Mouse (Mus musculus) G1E (cell line): ENCODE data around the gene Tex38. TPM values are rescaled to one million over a fixed set of nuclear protein-coding genes. Genes with fewer than 3 reads are reported as not detected.

Source experiments
- ATAC-seq: 2 replicates; pipeline ENCODE4 v1.8.0; 2016; ENCODE audit warnings: mild to moderate bottlenecking; ENCODE audit not compliant: insufficient number of reproducible peaks, poor library complexity, low FRiP score, severe bottlenecking; ENCODE audit errors: extremely low read depth
- DNase-seq: peaks from one replicate; pipeline ENCODE4 v3.0.0; 2012; ENCODE audit warnings: low spot score
- H3K27me3 ChIP-seq: 2 replicates; pipeline ENCODE4 v1.6.1; 2012; ENCODE audit warnings: mild to moderate bottlenecking, low read length, inconsistent platforms; ENCODE audit not compliant: insufficient read depth
- H3K36me3 ChIP-seq: replicated peaks from 2 replicates; pipeline ENCODE3; 2012; ENCODE audit warnings: mild to moderate bottlenecking, inconsistent platforms
- H3K4me1 ChIP-seq: 2 replicates; pipeline ENCODE4 v1.6.1; 2012; ENCODE audit warnings: low read depth, low read length, inconsistent platforms, mixed read lengths; ENCODE audit not compliant: insufficient read depth
- H3K4me3 ChIP-seq: 2 replicates; pipeline ENCODE4 v1.5.1; 2012; ENCODE audit warnings: low read depth, mild to moderate bottlenecking, inconsistent platforms, low read length, moderate library complexity, mixed read lengths
- H3K9me3 ChIP-seq: replicated peaks from 2 replicates; pipeline ENCODE4 v1.6.1; 2012; ENCODE audit warnings: inconsistent platforms
- CTCF ChIP-seq: IDR thresholded peaks from 2 replicates; pipeline ENCODE4 v1.5.1; 2012; ENCODE audit warnings: low read depth, low read length, inconsistent platforms, mixed read lengths
- GATA1 ChIP-seq: IDR thresholded peaks from 2 replicates; pipeline ENCODE4 v1.6.1; 2012; ENCODE audit warnings: borderline replicate concordance, low read length, inconsistent platforms, mixed read lengths
- GATA2 ChIP-seq: IDR thresholded peaks from 2 replicates; pipeline ENCODE4 v1.6.1; 2012; ENCODE audit warnings: low read depth, low read length, inconsistent platforms, borderline replicate concordance
- POLR2AphosphoS5 ChIP-seq: IDR thresholded peaks from 2 replicates; pipeline ENCODE4 v1.6.1; 2012; ENCODE audit warnings: low read depth, low read length, inconsistent platforms; ENCODE audit not compliant: insufficient replicate concordance
- TAL1 ChIP-seq: conservative IDR thresholded peaks from 2 replicates; pipeline ENCODE4 v1.6.1; 2012; ENCODE audit warnings: low read depth, low read length, inconsistent platforms, mixed read lengths
- polyA plus RNA-seq: library from polyadenylated mRNA; stranded (reverse); fragments of >175 nt; gene quantifications from 2 replicates; pipeline ENCODE4 v1.2.3, GENCODE M21; 2012
- total RNA-seq, 2 experiments: library from RNA; stranded (forward) in 1 of 2; stranded (reverse) in 1 of 2; fragments of 200-1000 nt in 1 of 2; fragments of >200 nt in 1 of 2; fragmentation: Nextera tagmentation in 1 of 2; gene quantifications; 2 replicates each; pipeline ENCODE4 v1.2.3; 2014 to 2017

Gene Tex38
- total and polyA plus RNA-seq, 3 experiments: not detected

DNA sequence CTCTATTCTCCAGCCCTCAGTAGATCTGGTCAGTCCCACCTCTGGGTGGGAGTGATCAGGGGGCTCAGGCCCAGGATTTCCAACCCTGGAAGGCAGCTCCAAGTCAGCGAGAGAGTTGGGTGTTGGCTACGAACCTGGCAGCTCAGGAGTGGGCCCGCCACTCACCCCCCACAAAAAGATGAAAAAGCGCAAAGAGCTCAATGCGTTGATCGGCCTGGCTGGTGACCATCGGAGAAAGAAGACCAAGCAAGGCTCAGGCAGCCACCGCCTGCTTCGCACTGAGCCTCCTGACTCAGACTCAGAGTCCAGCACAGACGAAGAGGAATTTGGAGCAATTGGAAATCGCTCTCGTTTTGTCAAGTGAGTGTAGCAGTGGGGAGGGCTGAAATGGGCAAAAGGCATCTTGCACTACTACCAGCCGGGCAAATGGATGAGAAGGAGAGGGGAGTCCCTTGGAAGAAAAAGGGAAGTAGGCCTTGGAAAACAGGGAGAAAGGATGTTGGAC, 42.3 kb downstream of the Tex38 start:
- Histone ChIP-seq H3K4me3 (peak overlapping the region; percentile 90), H3K4me1 (peaks cover 57% of the 10 kb centered on the region), H3K36me3 (peaks cover 38% of the 10 kb centered on the region), H3K9me3 (no peaks in the 10 kb centered on the region), H3K27me3 (peaks cover 1% of the 10 kb centered on the region)
- TF ChIP-seq GATA2 (no peak), POLR2AphosphoS5 (no peak), CTCF (no peak), GATA1 (no peak), TAL1 (no peak)
- ATAC-seq (no peak), DNase-seq (no peak)

DNA sequence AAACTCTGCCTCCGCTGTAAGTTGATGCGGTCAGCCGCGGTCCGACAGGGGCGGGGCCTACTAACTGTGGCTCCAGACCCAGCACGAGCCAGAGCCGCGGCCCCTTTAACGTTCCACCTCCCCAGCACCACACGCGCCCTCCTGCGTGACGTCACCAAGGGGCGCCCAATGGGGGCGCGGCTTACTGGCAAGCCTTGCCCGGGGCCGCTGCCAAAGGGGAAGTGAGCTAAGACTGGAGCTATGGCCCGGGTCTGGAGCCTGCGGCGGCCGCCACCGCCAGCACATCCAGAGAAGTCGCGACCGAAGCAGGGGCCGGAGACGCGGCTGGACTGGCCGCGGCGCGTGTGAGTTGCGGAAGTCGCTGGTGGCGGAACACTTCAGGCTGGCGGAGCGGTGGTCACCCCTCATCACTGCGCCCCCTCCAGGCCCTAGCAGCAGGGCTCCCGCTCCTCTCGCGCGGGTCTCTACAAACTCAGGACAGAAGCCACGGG, 43.2 kb downstream of the Tex38 start, which contains the start of gene Efcab14:
TSS of gene Efcab14 (plus strand) at position 194 of the 491 bp plus-strand sequence.
- Histone ChIP-seq H3K9me3 (no peaks in the 10 kb centered on the region), H3K36me3 (peaks cover 30% of the 10 kb centered on the region), H3K4me1 (peaks cover 55% of the 10 kb centered on the region), H3K4me3 (peak within 1 kb of the TSS; percentile 90), H3K27me3 (peaks cover 5% of the 10 kb centered on the region)
- peak; percentile 97 for ATAC-seq
- peak; percentile 100 for DNase-seq
- TF ChIP-seq TAL1 (no peak), POLR2AphosphoS5 (no peak), GATA1 (no peak), CTCF (no peak), GATA2 (no peak)

DNA sequence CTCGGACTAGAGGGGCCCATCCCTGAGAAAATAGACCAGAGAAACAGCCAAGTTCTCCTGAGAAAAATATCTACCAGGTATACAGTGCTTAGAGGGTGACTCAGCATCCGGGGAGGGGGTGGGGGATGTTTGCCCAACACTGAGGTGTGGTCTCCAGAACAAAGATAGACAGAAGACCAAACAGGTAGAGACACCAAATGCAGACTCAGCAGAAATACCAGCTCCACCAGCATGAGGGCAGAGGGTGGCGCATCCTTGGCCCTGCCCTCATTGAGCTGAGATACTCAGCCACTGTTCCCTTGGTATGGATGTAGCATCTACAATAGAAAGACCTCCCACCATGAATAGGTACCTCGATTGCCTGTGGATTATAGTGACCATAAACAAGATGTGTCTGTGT, 46.0 kb downstream of the Tex38 start:
- Histone ChIP-seq H3K4me3 (no peak overlapping the region), H3K27me3 (peaks cover 7% of the 10 kb centered on the region), H3K36me3 (peaks cover 6% of the 10 kb centered on the region), H3K9me3 (no peaks in the 10 kb centered on the region), H3K4me1 (peaks cover 49% of the 10 kb centered on the region)
- ATAC-seq (no peak), DNase-seq (no peak)
- TF ChIP-seq GATA1: no peak
- no peak for TF ChIP-seq CTCF
- TF ChIP-seq GATA2: no peak
- TF ChIP-seq TAL1: no peak
- TF ChIP-seq POLR2AphosphoS5: no peak

DNA sequence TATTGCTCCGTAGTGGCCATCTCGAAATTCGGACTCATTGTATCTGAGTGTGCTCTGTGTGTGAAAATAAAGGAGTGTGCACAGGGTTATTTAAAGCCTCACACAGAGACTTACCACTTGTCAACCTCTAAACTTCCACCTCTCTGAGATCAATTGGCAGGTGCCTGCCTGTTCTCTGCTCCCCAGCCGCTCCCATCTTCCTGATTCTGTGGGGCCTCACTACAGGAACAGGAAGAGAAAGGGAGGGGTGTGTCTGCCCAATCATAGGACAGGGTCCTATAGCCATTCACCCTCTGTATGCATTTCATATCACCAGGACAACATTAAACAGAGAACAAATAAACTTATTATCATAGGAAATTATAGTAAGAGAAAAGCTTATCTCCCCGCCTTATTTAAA, 47.1 kb downstream of the Tex38 start:
- H3K9me3 ChIP-seq: no peaks in the 10 kb centered on the region
- H3K27me3 ChIP-seq: peaks cover 7% of the 10 kb centered on the region
- no peak; the same call in 1 of the 2 replicates for ATAC-seq
- no peak overlapping the region for H3K4me3 ChIP-seq
- H3K4me1 ChIP-seq: peaks cover 38% of the 10 kb centered on the region
- DNase-seq: no peak
- no peak for TF ChIP-seq POLR2AphosphoS5
- TF ChIP-seq CTCF: no peak
- TF ChIP-seq GATA2: no peak
- no peak for TF ChIP-seq GATA1
- no peak for TF ChIP-seq TAL1
- H3K36me3 ChIP-seq: no peaks in the 10 kb centered on the region

DNA sequence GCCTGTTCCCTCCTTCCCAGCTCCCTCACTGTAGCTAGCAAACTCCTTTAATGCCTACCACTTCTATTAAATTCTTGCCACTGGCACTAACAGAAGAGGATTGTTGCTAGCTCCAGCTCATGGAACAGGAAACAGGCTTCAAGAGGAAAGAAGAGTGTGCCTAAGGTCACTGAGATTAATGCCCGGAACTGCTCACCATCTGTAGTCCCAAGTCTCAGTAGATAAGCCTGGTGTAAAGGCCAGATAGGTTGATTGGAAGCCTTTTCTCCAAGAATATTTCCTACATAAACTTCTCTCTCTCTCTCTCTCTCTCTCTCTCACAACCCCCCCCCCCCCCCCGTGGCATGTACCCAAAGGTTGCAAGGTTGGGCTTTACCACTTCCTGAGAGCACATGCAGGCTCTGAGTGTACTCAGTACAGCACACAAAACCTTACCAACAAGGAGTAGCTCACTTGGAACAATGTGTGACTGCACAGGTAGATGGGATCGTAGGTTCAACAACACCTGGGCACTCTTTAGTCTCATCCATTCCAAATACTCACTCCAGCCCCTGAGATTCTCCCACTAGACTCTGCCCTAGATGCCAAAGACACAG, 48.5 kb downstream of the Tex38 start:
- no peak for TF ChIP-seq CTCF
- no peak for TF ChIP-seq GATA2
- TF ChIP-seq POLR2AphosphoS5: no peak
- no peak for TF ChIP-seq GATA1
- TF ChIP-seq TAL1: no peak
- Histone ChIP-seq H3K36me3 (no peaks in the 10 kb centered on the region), H3K9me3 (no peaks in the 10 kb centered on the region), H3K4me3 (no peak overlapping the region), H3K4me1 (peaks cover 32% of the 10 kb centered on the region), H3K27me3 (peaks cover 7% of the 10 kb centered on the region)
- no peak for DNase-seq
- ATAC-seq: no peak

DNA sequence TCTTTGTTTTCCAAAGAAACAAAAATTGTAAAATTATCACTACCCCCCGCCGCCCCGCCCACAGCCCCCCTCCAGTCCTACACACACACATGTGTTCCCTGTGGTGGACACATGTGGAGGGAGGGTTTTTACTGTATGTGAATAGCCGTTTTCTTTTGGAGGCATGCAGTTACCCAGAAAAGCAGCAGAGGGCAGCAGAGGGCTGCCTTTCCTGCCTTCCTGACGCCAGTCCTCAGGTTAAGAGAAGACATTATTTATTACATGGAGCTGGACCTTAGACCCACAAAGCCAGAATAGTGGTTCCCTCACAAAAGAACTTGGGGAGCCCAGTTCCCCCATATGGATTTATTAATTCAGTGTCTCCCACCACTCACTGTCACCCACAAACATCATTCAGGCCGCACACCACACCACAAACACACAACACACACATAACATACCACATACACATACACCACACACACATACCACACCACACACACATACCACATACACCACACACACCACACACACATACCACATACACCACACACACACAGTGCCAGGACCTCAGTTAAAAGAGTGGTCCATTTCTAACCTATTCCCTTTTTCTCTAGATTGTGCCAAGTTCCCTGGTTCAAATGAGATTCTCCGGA, 49.1 kb downstream of the Tex38 start:
- peak; percentile 45 for DNase-seq
- H3K36me3 ChIP-seq: no peaks in the 10 kb centered on the region
- H3K4me3 ChIP-seq: no peak overlapping the region
- H3K4me1 ChIP-seq: peaks cover 27% of the 10 kb centered on the region
- TF ChIP-seq GATA2 (no peak), TAL1 (no peak), POLR2AphosphoS5 (no peak), GATA1 (no peak), CTCF (peak; percentile 89)
- H3K9me3 ChIP-seq: no peaks in the 10 kb centered on the region
- H3K27me3 ChIP-seq: peaks cover 7% of the 10 kb centered on the region
- ATAC-seq: peak; percentile 55; the same call in 1 of the 2 replicates

Other genes with a start within 250 kb of the Tex38 start
- not detected in 2 replicates for gene Cyp4a31, start 217.4 kb downstream of the Tex38 start, total RNA-seq (2014; fragmentation: Nextera tagmentation)
- gene Cyp4a31, start 217.4 kb downstream of the Tex38 start, total RNA-seq (2017): not detected in 2 replicates
- gene Cyp4a31, start 217.4 kb downstream of the Tex38 start, polyA plus RNA-seq: not detected in 2 replicates
- gene Cyp4a32, start 180.0 kb downstream of the Tex38 start, total RNA-seq (2014; fragmentation: Nextera tagmentation): not detected in 2 replicates
- 0.22 TPM in 1 of 2 replicates, not detected in the other for gene Cyp4a32, start 180.0 kb downstream of the Tex38 start, total RNA-seq (2017)
- not detected in 2 replicates for gene Cyp4a32, start 180.0 kb downstream of the Tex38 start, polyA plus RNA-seq
- not detected in 2 replicates for gene Cyp4b1, start 133.3 kb downstream of the Tex38 start, total RNA-seq (2014; fragmentation: Nextera tagmentation)
- not detected in 2 replicates for gene Cyp4b1, start 133.3 kb downstream of the Tex38 start, total RNA-seq (2017)
- not detected in 2 replicates for gene Cyp4b1, start 133.3 kb downstream of the Tex38 start, polyA plus RNA-seq
- gene Efcab14, start 43.3 kb downstream of the Tex38 start, total RNA-seq (2014; fragmentation: Nextera tagmentation): 113 and 146 TPM in 2 replicates
- 27.2 and 32.8 TPM in 2 replicates for gene Efcab14, start 43.3 kb downstream of the Tex38 start, total RNA-seq (2017)
- gene Efcab14, start 43.3 kb downstream of the Tex38 start, polyA plus RNA-seq: 14.2 and 18.6 TPM in 2 replicates
- 26.9 and 32.3 TPM in 2 replicates for gene Atpaf1, start 3.8 kb upstream of the Tex38 start, total RNA-seq (2014; fragmentation: Nextera tagmentation)
- gene Atpaf1, start 3.8 kb upstream of the Tex38 start, total RNA-seq (2017): 10.4 and 13.5 TPM in 2 replicates
- 11.1 and 13.3 TPM in 2 replicates for gene Atpaf1, start 3.8 kb upstream of the Tex38 start, polyA plus RNA-seq
- gene Mob3c, start 47.1 kb upstream of the Tex38 start, total RNA-seq (2014; fragmentation: Nextera tagmentation): 7.1 and 7.9 TPM in 2 replicates
- 16.7 and 20.9 TPM in 2 replicates for gene Mob3c, start 47.1 kb upstream of the Tex38 start, total RNA-seq (2017)
- gene Mob3c, start 47.1 kb upstream of the Tex38 start, polyA plus RNA-seq: 7.9 TPM in 2 replicates
- 78.5 and 86.9 TPM in 2 replicates for gene Mknk1, start 58.2 kb upstream of the Tex38 start, total RNA-seq (2014; fragmentation: Nextera tagmentation)
- 78.7 and 111 TPM in 2 replicates for gene Mknk1, start 58.2 kb upstream of the Tex38 start, total RNA-seq (2017)
- 34.9 and 39.8 TPM in 2 replicates for gene Mknk1, start 58.2 kb upstream of the Tex38 start, polyA plus RNA-seq
- not detected in 2 replicates for gene Kncn, start 103.4 kb upstream of the Tex38 start, total RNA-seq (2014; fragmentation: Nextera tagmentation)
- gene Kncn, start 103.4 kb upstream of the Tex38 start, total RNA-seq (2017): not detected in 2 replicates
- gene Kncn, start 103.4 kb upstream of the Tex38 start, polyA plus RNA-seq: not detected in 2 replicates
- gene 6430628N08Rik, start 109.6 kb upstream of the Tex38 start, total RNA-seq (2014; fragmentation: Nextera tagmentation): not detected in 2 replicates
- gene 6430628N08Rik, start 109.6 kb upstream of the Tex38 start, total RNA-seq (2017): not detected in 2 replicates
- not detected in 2 replicates for gene 6430628N08Rik, start 109.6 kb upstream of the Tex38 start, polyA plus RNA-seq
- not detected in 2 replicates for gene Dmbx1, start 158.9 kb upstream of the Tex38 start, total RNA-seq (2014; fragmentation: Nextera tagmentation)
- 0.06 and 0.11 TPM in 2 replicates for gene Dmbx1, start 158.9 kb upstream of the Tex38 start, total RNA-seq (2017)
- 0.01 TPM in 1 of 2 replicates, not detected in the other for gene Dmbx1, start 158.9 kb upstream of the Tex38 start, polyA plus RNA-seq
- gene Faah, start 236.9 kb upstream of the Tex38 start, total RNA-seq (2014; fragmentation: Nextera tagmentation): 0.73 and 1.7 TPM in 2 replicates
- 1.0 and 1.4 TPM in 2 replicates for gene Faah, start 236.9 kb upstream of the Tex38 start, total RNA-seq (2017)
- gene Faah, start 236.9 kb upstream of the Tex38 start, polyA plus RNA-seq: 0.46 and 0.78 TPM in 2 replicates